Mouse (Mus musculus) spleen, postnatal 0 days (tissue): ENCODE results near the gene Kif19a. TPM values are rescaled to one million over a fixed set of nuclear protein-coding genes. Genes with fewer than 3 reads are reported as not detected.

ENCODE experiments used
- polyA plus RNA-seq: library from polyadenylated mRNA; unstranded; fragments of >200 nt; fragmentation: Nextera tagmentation; extraction: Ambion mirVana; gene quantifications from 2 replicates; pipeline ENCODE4 v1.2.1, GENCODE M21; 2015

The Kif19a gene
- polyA plus RNA-seq = 0.17 and 0.40 TPM in 2 replicates

GRCm38 (mm10) chr11:114764820-114765818 lies at the start of gene Kif19a:
Kif19a (plus strand) TSS chr11:114765388.

DNA sequence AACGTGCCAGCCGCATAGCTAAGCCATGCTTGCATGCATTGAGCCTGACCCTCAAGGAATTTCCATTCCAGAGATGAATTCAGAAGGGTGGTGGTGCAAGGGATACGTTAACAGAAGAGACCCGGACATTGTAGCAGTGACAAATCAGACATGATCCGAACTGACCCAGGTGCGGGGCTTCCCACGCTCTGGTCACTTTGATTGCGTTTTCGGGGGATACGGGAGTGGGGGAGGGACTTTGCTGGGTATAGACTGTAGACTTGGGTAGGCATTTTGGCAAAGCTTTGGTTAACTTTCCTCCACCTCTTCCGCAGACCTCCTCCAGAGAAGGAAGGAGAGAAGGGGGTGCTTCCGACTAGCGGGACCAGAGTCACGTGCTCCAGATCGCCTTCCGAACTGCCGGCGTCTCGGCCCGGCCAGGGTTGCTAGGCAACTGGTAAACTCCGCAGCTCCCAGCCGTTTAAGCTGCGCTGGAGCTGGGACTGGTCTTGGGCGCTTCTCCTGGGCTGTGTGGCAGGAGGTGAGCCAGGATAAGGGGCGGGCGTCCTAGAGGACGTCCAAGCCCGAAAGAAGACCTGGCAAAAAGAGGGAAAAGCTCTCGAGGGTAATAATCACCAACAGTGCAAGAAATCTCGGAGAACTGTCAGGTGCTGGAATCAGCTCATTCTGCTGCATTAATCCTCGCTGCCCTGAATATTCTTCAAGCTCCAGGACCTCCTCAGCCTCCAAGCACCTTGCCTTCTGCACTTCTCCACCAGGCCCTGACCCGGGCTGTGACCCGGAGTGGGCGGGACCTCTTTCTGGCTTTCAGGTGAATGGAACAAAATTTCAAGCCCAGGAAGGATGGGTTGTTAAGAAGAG lies 38.0 kb upstream of the Kif19a start, which contains the start of gene Dnaic2:
TSS of gene Dnaic2 (plus strand) at position 444 of the 861 bp plus-strand sequence.

DNA sequence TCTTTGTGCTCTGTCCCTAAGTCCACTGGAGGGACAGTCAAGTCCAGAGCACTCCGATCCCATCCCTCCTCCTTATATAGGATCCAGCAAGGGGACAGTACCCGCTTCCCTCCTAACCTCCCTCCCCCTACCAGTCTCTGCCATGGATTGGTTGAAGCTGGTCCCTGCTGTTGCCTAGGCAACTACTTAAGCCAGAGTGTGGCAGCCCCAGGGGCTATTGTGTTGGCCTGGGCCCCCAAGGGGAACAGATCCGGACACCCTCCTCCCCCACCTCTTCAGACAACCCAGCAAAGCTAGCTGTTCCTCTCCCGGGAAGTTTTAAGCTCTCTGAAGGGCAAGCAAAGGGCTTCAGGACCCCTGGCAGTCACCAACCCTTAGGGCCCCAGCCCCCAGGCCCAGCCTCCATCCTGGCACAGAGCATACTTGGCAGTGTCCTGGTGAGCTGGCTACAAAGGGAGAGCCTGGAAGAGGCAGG lies 30.7 kb downstream of the Kif19a start, which contains the start of gene Btbd17:
TSS of gene Btbd17 (minus strand) at position 98 of the 475 bp plus-strand sequence.

GRCm38 (mm10) chr11:114798624-114799023 lies 33.4 kb downstream of the Kif19a start, which contains the start of gene Gpr142:
Gpr142 (plus strand) TSS chr11:114798924.

Other genes starting within 250 kb of the Kif19a start
- gene Rpl38, start 96.9 kb upstream of the Kif19a start, polyA plus RNA-seq = 1,305 and 1,406 TPM in 2 replicates
- gene Ttyh2, start 90.0 kb upstream of the Kif19a start, polyA plus RNA-seq = 6.6 and 11.1 TPM in 2 replicates
- gene Dnaic2, start 38.0 kb upstream of the Kif19a start, polyA plus RNA-seq = 0.19 and 0.29 TPM in 2 replicates
- 0.35 and 0.73 TPM in 2 replicates for gene Btbd17, start 30.6 kb downstream of the Kif19a start, polyA plus RNA-seq
- gene Gpr142, start 33.5 kb downstream of the Kif19a start, polyA plus RNA-seq = not detected in 2 replicates
- gene Gprc5c, start 85.8 kb downstream of the Kif19a start, polyA plus RNA-seq = 5.4 and 9.3 TPM in 2 replicates
- gene Cd300a, start 124.7 kb downstream of the Kif19a start, polyA plus RNA-seq = 10.1 and 17.2 TPM in 2 replicates
- 7.2 and 8.7 TPM in 2 replicates for gene Cd300lb, start 169.0 kb downstream of the Kif19a start, polyA plus RNA-seq
- 0.41 and 0.44 TPM in 2 replicates for gene Cd300c, start 203.8 kb downstream of the Kif19a start, polyA plus RNA-seq
- 4.6 and 5.1 TPM in 2 replicates for gene Cd300ld, start 224.5 kb downstream of the Kif19a start, polyA plus RNA-seq
- gene Cd300c2, start 236.5 kb downstream of the Kif19a start, polyA plus RNA-seq = 10.9 and 15.5 TPM in 2 replicates